Mouse (Mus musculus) bone marrow macrophage, adult 2 months (primary cell): ENCODE data around the gene Pkig. TPM values are rescaled to one million over a fixed set of nuclear protein-coding genes. Genes with fewer than 3 reads are reported as not detected.
"Not testable (repeated sequence)": the region's sequence is repeated elsewhere in the genome, so short reads cannot be mapped to it uniquely, and the experiment has no call there.

Source experiments
- H3K27ac ChIP-seq: 2 replicates; pipeline ENCODE4 v1.5.1; 2012; ENCODE audit warnings: low read depth, low read length; ENCODE audit not compliant: insufficient read depth
- H3K4me1 ChIP-seq: 2 replicates; pipeline ENCODE4 v1.6.1; 2012; ENCODE audit warnings: low read length; ENCODE audit not compliant: control insufficient read depth, insufficient read depth
- H3K4me3 ChIP-seq: 2 replicates; pipeline ENCODE4 v1.5.1; 2012; ENCODE audit warnings: mild to moderate bottlenecking, low read length, moderate library complexity; ENCODE audit not compliant: insufficient read depth
- CTCF ChIP-seq: IDR thresholded peaks from 2 replicates; pipeline ENCODE4 v1.5.1; 2012; ENCODE audit warnings: low read depth, mild to moderate bottlenecking, low read length, moderate library complexity
- POLR2A ChIP-seq: IDR thresholded peaks from 2 replicates; pipeline ENCODE4 v1.6.1; 2012; ENCODE audit warnings: mild to moderate bottlenecking, low read depth, low read length, borderline replicate concordance
- polyA plus RNA-seq: library from polyadenylated mRNA; stranded (reverse); fragments of >200 nt; gene quantifications from 2 replicates; pipeline ENCODE4 v1.2.4, GENCODE M21; 2012; ENCODE audit not compliant: missing spikeins, insufficient read depth, insufficient read length

Gene Pkig
- polyA plus RNA-seq, 1 experiment: 83.8 TPM

DNA sequence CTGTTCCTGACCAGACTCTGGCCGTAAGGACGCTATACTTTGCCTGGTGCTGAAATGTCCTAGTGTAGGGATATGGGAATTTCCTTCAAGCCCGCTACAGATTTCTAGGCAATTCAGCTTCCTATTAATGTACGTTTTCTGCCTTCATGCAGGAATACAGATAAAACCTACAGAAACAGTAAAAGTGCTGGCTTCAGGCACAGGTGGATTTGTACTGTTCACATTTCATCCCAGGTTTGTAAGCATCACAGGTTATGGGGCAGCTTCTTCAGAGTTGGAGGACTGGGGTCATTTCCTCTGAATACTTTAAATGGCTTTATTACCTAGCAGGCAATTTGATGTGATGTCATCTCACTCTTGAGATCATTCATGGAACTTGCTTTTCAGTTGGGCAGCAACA is 40.3 kb upstream of the Pkig start:
- H3K4me1 ChIP-seq: no peaks in the 10 kb centered on the region
- TF ChIP-seq POLR2A (no peak), CTCF (no peak)

DNA sequence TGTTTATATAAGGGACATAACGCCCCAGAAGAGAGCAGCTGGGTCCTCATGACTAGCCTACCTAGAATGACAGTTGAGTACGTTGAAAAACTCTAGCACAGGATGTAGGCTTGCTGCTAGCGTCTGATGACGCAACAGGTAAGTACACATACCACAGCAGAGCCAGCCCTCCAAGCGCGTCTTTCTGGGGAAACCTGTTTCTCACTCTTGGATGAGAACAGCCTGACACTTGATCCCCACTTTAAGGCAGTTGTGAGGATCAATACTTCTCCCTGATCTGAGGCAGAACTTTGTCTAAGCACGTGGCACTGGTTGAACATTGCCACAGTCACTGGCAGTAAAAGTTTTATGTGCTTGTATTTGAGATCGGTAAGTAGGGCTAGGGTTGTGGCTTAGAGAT is 37.7 kb upstream of the Pkig start:
- Histone ChIP-seq H3K4me3 (no peak overlapping the region), H3K27ac (no peak overlapping the region), H3K4me1 (no peaks in the 10 kb centered on the region)
- TF ChIP-seq CTCF: no peak
- no peak for TF ChIP-seq POLR2A

More for the DNA sequence above, 40.3 kb upstream of the Pkig start:
- Histone ChIP-seq H3K4me3 (no peak overlapping the region), H3K27ac (no peak overlapping the region)

DNA sequence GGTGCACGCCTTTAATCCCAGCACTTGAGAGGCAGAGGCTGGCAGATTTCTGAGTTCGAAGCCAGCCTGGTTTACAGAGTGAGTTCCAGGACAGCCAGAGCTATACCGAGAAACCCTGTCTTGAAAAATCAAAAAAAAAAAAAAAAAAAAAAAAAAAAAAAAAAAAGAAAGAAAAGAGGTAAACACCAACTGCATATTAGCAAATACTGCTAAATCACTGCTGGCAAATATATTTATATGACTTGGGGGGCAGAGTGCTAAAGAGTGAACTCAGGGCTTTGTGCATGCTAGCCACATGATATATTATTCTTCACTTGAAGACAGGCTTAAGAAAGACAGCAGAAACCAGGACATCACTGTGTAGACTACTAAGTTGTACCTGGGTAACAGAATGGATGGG is 36.8 kb upstream of the Pkig start:
- H3K27ac ChIP-seq, H3K4me3 ChIP-seq, H3K4me1 ChIP-seq: not testable (repeated sequence)

DNA sequence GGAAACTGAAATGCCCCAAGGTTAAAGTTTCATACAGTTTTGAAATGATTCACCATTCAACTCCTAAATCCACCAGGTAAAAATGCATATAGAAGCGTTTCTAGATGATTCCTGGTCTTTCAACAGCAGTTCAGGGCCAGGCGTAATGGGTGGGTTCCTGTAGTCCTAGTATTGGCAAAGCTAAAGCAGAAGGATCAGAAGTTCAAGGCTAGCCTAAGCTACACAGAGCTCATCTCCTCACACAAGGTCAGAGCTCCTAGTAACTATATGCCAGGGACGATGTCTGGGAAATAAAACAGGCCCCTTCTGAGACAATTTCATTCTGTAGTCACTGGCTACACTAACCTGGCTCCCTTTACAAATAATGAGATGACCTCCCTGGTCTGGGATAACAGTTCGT is 27.0 kb upstream of the Pkig start:
- H3K27ac ChIP-seq: no peak overlapping the region
- H3K4me1 ChIP-seq: no peaks in the 10 kb centered on the region
- no peak for TF ChIP-seq POLR2A
- no peak for TF ChIP-seq CTCF
- H3K4me3 ChIP-seq: no peak overlapping the region

DNA sequence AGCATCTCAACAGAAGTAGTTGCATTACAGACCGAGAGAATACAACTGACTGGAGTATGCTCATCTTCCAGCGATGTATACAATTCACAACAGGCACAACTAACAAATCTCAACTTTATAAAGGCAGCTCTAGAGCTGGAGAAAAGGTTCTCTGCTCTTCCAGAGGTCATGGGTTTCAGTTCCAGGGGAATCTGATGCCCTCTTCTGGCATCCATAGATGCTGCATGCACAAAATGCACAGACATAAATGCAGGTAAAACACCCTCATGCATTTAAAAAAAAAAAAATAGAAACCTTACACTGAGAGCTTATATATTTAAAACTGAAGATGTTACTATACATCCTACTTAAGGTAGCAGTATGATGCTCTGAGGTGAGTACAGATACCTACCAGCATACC is 26.5 kb upstream of the Pkig start:
- TF ChIP-seq CTCF (no peak), POLR2A (no peak)
- 0 out of 2 replicates have a peak, but pooled peaks cover 1% of the 10 kb centered on the region for H3K4me1 ChIP-seq
- H3K27ac ChIP-seq: no peak overlapping the region

DNA sequence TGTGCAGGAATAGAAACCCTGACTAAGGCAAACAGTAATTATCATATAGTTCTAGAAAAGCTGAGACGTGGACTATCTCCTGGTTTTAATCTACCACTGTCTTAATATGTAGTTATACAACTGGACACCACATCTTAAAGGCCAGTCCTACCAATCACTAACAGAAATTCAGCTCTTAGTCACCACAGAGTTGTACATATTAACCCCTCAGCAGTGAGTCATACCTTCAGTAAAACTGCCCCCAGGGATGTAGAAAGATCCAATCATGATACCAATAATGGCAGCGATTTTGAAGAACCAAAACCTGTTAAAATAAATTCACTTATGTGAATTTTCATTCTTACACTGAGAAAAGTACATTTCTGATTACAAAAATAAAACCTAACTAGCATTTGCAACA is 24.0 kb upstream of the Pkig start:
- peaks cover 22% of the 10 kb centered on the region for H3K4me1 ChIP-seq
- TF ChIP-seq POLR2A (no peak), CTCF (no peak)
- no peak overlapping the region for H3K27ac ChIP-seq
- H3K4me3 ChIP-seq: no peak overlapping the region

More for the DNA sequence above, 26.5 kb upstream of the Pkig start:
- no peak overlapping the region for H3K4me3 ChIP-seq

DNA sequence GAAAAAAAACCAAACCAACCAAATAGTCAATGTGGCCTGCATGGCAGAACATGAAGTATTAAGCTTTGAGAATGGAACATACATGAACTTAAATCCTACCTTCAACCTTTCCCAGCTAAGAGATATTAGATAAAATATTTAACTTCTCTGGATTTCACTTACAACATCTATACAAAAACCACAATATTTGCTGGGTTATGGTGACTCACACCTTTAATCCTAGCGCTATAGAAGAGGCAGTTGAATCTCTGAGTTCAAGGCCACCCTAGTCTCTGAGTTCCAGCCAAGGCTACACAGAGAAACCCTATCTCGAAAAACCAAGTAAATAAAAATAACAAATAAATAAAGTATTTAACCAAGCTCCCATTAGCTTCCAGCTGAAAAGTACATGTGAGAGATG is 22.1 kb upstream of the Pkig start:
- H3K4me3 ChIP-seq: no peak overlapping the region
- H3K4me1 ChIP-seq: peaks cover 34% of the 10 kb centered on the region
- no peak for TF ChIP-seq CTCF
- H3K27ac ChIP-seq: no peak overlapping the region

DNA sequence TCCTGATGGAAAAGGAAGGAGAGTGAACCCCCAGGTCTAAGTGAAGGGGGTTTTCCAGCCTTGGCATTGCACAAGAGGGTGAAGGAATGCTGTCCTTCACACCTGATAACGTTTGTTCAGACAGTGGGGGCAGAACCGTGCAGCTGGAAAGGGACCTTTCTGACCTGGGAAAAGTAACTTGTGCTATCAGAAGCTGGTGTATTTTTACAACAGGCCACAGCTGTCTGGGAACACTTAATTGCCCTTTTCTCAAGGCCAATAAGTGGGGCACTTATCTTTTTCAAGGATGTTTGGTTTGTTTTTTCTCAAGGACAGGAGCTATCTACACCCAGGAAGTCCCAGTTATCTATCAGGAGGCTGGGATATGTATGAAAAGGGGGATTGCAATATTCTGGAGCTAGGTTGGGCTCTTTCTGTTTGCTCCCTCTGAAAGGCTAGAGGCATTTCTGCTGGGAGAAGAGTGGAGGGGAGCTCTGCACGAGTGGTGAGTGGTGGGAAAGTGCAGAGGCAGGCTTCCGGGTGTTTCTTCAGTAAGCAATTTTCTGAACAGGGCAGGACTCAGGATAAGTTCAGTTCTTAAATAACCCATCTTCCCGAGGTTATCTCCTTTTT is 20.4 kb upstream of the Pkig start:
- no peak overlapping the region for H3K27ac ChIP-seq
- H3K4me1 ChIP-seq: peaks cover 40% of the 10 kb centered on the region
- H3K4me3 ChIP-seq: no peak overlapping the region
- no peak for TF ChIP-seq CTCF
- no peak for TF ChIP-seq POLR2A

DNA sequence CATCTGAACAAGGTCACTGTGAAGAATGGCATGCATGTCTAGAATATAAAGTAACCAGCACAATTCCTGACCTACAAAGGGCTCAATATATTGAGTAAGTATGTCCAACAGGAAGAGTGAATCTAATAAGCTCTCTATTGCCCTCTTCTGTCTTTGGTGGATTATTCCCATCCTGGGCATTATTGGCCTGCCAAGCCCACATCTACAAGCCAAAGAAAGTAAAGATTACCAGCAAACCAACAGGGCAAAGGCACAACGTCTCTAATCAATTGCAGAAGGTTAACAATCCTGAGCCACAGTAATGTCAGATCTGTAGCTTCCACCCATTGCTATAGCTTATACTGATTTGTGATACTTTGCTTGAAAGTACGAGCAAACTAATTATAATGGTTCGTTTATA is 17.7 kb upstream of the Pkig start:
- Histone ChIP-seq H3K4me3 (peak overlapping the region; percentile 45), H3K4me1 (peaks cover 42% of the 10 kb centered on the region), H3K27ac (peak overlapping the region; percentile 94)
- no peak for TF ChIP-seq POLR2A

DNA sequence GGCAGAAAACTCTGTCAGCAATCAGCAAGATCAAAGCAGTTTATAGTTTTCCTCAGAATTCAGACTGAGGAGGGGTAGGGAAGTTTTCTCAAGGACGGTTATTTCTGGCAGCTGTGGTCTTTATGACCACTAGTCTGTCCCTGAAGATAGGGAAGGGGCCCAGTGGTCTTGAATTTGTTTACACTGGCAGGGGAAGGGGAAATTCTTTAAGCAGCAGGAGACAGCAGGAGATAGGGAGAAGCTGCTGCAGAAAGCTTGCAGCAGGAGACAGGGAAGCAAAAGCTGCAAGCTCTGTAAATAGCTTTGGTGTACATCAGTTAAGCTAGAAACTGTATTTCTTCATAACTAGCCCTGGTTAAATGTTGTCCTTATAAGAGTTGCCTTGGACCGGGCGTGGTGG is 16.5 kb upstream of the Pkig start:
- Histone ChIP-seq H3K4me1 (peaks cover 50% of the 10 kb centered on the region), H3K4me3 (peak overlapping the region; percentile 45), H3K27ac (peak overlapping the region; percentile 94)
- TF ChIP-seq CTCF: no peak
- no peak for TF ChIP-seq POLR2A

DNA sequence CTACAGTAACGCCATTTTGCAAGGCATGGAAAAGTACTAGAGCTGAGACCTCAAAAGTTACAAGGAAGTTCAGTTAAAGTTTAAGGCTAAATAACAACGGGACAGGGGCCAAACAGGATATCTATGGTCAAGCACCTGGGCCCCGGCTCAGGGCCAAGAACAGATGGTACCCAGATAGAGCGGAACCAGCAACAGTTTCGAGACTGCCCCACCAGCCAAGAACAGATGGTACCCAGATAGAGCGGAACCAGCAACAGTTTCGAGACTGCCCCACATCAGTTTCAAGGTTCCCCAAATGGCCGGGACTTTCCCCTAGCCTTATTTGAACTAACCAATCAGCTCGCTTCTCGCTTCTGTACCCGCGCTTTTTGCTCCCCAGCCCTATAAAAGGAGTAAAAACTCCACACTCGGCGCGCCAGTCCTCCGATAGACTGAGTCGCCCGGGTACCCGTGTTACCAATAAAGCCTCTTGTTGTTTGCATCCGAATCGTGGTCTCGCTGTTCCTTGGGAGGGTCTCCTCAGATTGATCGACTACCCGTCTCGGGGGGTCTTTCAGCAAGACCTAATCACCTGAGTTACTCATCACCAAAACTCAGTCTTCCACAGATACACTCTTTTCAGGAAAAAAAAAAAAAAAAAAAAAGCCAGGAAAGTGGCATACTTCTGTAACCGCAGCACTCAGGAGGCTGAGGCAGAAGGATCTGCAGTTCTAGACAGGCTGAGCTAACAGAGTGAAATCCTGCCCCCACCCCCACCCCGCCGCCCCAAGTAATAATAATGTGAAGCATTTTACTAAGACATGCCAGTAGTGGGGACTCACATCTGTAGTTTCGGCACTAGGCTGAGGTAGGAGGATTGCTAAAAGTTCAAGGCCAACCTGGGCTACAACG is 15.3 kb upstream of the Pkig start:
- H3K4me3 ChIP-seq: peak overlapping the region; percentile 78
- peak overlapping the region; percentile 100 for H3K27ac ChIP-seq
- TF ChIP-seq CTCF (no peak), POLR2A (peak; percentile 92)
- H3K4me1 ChIP-seq: peaks cover 41% of the 10 kb centered on the region
